Mouse (Mus musculus) neural tube, embryonic 10.5 days (tissue): Measurements from ENCODE around the gene Ostm1.
A peak's percentile ranks its signal among the peaks of the same experiment; 100 is the strongest.

Source experiments
- DNase-seq: peaks from one replicate; pipeline ENCODE4 v3.0.0-alpha.2; 2017; ENCODE audit warnings: low spot score; ENCODE audit errors: extremely low spot score

Gene Ostm1

DNA sequence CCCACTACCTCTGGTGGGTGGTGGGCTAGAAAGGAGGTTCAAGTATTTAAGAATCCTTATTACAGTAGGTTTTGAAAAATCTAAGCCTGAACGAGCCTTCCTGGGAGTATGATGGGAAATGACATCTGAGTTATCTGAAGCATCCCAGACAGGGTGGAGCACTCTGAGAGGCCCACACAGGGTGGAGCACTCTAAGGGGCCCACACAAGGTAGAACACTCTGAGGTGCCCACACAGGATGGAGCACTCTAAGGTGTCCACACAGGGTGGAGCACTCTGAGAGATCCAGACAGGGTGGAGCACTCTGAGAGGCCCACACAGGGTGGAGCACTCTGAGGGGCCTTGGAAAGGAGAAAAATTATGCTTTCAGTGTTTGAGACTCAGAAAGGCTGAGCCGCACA is 42.3 kb downstream of the Ostm1 start:
- DNase-seq = no peak

DNA sequence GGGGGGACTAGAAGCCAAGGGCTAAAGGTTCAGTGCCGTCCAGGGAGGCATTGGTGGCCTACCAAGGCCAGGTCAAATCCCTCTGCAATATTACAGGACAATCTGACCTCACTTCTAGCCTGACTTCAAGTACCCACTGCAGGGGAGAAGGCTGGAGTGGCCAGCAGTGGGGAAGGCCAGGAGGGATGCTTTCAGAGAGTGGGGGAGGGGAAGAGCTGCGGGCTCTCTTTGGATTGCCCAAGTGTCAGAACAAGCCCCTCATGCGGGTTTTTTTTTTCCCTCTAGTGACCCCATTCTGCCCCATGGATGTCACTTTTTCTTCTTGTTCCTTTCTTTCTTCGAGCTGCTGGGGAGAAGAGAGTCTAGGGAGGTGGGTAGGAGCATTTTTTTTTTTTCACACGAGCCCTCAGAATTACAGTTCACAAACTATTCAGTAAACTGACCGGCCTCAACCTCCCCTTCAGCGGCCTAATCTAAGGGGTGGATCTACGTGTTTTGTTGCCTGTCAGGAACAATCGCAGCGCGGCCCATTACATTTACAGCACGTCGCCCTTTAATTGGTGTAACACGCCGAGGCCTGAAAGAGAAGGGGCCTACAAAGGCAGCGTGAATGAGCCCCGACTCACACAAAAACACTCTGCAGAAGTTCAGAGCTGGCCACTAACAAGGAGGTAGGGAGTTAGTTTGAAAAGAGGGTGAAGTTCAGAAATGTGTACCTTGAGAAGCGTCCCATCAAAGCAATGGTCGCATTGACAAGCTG is 47.2 kb downstream of the Ostm1 start:
- peak; percentile 60 for DNase-seq

DNA sequence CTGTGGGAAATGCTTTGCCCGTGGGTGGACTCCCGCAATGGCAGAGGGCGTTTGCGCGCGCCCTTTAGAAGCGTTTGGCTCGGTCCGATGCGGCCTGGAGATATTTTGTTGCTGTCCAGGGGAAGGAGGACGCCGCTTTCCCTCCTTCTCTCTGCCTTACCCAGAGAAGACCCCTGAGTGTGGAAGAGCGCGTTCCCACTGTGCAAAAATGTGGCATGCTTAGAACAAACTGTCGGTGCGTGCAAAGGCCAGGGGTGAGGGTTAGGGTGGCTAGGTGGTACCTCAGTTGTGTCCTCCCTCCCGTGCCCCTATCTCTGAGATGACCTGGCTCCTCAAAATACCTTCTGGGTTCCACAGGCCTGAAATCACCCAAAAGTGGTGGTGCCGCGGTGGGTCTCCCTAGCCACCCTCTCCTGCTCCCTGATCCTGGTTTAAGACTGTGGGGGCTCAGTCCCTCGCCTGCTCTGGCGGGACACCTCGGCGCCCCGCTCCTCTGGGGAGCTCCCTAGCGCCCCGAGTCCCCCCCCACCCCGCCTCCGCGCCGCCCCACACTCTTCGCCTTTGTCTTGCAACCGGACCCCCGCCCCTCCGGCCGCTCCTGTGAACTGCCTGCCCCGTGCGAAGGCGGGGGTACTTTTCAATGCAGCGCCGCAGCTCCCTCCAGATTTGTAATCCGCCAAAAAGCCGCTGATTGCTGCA is 48.3 kb downstream of the Ostm1 start:
- DNase-seq = peak; percentile 55

DNA sequence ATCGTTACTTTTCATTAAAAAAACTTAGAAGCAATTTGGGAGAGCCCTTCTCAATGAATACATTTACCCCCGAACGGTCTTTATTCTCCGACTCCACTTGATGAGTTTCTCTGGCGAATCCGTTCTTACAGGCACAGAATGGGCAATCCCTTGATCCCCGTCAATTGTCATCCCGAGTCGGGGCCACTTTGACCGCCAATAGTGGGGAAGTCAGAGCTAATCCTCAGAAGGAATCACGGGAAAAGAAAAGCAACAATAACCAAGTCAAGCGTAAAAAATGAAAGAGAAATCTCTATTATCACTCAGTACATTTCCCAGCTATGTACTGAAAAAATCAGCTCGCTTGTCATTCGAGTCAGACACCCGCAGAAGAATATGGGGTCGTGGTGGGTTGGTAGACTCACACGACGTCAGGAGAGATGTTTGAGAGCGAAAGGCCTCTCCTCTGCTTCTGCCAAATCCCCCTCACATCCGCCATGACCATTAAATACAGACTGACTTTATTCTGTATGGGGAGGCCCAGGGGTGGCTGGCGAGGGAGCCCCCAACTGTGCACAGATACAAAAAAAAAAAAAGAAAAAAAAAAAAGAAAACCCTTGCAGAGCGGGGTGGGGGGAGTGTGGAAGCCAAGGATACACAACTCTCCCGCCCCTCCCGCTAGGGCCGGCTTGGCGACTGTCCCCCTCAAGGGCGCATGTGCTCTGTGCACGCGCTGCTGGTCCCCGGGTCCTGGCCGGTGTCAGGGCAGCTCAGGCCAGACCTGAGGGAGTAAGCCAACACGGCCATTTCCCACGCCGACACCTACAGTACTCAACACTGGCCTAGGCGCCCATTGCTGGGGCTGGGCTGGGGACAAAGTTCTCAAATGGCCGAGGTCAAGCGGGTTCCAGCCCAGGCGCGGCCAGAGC is 49.1 kb downstream of the Ostm1 start:
- no peak for DNase-seq

DNA sequence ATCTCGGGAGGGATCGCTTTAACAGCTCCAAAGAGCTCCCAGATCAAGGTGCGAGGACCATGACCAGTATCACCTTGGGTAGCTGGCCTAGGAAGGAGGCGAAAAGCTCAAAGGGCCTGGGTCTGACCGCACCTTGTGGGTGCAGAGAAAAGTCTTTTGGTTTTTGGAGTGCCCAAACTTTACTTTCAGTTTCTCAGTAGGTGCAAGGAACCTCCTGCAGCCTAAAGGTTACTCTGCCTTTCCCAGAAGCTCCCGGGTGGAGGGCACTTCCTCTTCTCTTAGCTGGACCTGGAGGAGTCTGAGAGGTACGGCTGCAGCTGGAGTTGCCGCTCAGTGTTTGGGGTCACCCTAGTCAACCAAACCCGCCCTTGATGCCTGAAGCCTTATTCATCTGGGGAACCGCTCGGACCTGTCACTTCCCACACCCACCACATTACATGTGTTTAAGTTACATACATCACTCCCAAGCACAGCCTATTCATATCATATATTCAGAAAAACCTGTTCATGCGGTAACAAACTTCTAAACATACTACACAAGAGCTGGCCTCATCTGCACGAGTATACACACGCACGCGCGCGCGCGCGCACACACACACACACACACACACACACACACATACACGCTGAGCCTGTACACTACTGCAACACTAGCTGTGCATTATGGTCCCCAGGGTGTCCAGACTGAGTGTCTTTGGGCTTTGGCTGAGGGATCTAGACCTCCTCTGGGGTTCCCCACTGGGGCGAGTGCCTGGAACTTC is 49.9 kb downstream of the Ostm1 start:
- DNase-seq = peak; percentile 64

DNA sequence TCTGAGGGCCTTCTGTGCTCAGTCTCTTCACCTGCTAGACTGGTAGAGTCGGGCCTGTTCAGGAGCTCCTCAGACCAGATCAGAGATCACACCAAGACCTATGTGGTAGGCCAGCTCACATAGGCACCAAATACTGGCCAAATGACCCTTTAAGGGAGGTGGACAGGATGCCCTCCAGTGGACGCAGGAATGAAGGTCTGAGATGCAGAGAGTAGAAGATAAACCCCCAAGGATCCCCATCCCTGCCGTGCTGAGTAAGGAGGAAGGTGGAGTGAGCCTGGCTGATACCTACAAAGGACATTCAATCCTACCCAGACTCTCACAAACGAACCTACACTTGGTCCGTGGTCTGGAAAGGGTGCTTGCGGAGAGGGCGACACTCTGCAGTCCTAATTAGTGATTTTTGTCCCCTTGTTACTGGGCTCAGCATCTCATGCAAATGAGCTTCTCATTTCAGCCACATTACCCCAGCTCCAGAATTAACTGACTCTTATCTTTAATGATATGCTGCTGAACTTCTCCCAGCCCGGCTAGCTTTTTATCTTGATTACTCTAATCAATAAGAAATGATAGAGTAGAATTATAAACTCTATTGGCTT is 50.6 kb downstream of the Ostm1 start:
- DNase-seq = no peak

DNA sequence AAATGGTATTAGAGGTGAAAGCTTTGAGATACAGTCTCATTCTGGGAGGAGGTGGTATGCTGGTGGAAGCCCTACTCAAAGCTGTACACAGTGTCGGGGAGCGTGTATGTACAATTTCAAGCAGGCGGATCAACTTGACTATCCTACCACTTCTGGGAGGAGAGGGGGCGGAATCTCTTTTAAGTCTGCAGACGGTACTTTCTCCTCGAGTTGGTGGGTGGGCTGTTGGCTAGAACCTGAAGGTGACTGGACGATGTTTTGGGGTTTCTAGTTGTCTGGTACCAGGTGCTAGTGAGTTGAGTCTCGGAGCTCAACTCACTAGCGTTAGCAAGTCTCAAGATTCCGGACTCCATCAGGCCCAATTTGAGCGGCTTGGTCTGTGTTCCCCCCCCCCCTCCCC is 51.4 kb downstream of the Ostm1 start:
- DNase-seq = peak; percentile 37

DNA sequence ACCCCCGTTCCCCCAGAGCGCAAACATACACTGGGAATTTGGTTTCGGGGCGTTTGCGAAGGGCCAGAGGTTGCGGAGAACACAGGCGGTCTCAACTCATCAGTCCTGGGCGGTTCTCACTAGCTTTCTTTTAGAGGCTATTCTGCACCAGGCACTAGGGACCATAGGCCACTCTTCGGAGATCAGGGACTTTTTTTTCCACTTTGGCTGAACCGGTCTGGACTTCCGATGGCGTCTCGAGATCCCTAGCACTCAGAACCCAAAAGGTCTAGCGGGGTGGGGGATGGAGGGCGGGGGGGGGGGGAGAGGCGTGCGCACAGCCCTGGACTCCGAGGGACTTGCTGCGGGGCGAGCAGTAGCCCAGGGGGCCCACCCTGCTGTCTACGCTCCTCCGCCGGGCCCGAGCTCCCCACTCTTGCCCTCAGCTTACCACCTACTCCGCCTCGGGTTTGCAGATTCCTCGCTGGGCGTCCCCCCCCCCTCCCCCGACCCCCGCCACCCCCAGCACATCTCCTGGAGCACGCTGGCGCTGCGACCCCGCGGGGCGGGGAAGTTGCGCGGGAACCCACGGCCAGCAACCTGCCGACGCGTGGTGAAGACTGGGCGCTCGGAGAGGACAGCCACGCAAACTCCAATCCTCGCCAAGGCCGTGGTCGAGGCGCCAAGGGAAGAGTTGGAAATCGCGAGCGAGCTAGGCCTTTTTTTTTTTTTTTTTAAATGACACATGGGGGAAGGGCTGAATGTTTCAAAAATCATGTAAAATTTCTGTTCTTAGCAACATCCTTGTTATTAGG is 52.1 kb downstream of the Ostm1 start:
- DNase-seq = peak; percentile 44

DNA sequence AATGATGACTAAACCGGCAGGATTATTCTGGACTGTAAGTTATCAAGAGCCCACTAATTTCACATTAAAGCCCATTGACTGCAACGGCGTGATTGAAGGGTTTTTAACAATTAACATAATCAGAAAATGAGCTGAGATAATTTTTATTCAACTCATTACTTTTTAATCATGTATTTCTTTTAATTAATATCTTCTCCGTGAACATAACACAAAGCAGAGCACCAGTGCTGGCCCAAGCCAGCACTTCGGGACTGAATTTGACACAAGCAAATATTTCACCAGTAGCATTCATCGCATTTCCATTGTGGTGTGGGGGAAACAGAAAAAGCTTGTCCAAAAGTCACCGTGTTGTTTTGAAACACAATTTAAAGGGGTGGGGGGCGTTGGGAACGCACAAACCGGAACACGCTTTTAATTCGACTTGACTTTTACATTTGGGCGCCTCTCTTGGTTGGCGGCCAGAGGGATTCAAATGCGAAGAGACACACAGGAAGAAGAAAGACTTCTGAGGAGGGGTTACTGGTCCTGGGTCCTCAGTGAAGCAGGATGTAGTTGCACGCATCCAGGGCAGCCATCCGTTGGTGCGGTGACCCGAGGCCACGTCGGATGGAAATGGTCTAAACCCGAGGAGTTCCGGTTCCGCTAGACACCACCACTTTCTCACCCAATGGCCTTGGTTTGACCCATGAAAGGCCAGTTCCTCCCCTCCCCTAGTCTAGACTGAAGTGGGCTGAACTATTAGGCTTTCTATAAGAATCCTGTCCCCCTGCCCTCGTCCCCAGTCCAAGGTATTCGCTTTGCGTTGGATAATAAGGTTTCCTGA is 52.9 kb downstream of the Ostm1 start:
- peak; percentile 71 for DNase-seq

DNA sequence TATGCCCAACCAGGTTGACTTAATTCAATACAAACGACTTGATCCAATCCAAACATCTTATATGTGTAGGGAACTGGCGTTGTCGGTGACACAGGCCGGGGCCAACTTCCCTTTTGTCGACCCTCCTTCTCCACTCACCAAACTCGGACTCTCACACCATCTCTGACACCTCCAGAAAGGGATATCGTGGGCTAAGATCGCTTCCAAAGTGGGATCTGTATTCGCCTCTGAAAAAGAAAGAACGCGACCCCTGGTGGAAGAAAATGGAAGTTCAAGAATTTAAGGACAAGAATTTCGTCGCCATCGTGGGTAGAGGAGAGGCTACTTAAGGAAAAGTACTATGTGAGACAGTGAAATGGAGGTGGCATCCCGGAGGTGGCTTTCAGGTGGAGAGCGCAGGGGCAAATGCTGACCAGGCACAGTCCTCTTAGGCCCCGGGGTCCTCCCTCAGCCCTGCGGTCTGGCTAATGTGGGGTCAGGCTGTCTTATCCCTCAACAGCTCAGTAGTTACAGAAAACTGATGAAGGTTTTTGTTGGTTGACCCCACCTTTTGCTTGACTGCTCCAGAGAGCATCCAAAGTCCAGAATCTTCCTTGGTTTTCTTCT is 53.7 kb downstream of the Ostm1 start:
- DNase-seq = no peak

DNA sequence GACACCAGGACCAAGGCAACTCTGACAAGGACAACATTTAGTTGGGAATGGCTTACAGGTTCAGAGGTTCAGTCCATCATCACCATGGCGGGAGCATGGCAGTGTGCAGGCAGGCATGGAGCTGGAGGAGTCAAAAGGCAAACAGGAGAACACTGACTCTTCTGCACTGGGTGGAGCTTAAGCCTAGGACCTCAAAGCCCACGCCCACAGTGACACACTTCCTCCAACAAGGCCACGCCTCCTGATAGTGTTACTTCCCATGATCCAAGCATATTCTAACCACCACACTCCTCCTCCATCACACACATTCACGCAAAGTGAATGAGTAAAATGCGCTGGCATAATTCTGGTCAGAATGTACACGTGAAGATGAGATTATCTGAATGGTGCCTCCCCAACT is 56.2 kb downstream of the Ostm1 start:
- DNase-seq = no peak

DNA sequence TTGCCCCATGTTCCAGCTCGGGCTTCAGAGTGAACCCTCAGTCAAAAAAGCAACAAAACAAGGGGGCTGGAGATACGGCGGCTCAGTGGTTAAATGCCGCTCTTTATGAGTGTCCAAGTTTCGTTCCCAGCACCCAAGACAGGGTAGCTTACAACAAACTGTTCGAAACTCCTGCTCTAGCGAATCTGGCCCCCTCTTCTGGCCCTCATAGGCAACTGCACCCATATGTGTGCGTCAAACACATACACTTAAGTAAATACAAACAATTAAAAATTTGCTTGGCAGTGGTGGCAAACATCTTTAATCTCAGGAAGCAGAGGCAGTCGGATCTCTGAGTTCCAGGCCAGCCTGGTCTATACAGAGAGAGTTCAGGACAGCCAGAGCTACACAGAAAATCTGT is 60.0 kb downstream of the Ostm1 start:
- no peak for DNase-seq

DNA sequence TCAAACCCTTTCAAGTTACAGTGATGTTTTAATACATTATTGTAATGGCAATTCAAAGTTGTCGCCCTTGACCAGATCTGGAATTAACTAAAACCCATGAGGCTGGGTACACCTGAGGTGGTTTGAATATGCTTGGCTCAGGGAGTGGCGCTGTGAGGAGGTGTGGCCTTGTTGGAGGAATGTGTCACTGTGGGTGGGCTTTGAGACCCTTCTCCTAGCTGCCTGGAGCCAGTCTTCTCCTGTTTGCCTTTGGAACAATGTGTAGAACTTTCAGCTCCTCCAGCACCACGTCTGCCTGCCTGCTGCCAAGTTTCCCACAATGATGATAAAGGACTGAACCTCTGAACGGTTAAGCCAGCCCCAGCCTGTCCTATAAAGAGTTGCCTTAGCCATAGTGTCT is 62.7 kb downstream of the Ostm1 start:
- DNase-seq = no peak

DNA sequence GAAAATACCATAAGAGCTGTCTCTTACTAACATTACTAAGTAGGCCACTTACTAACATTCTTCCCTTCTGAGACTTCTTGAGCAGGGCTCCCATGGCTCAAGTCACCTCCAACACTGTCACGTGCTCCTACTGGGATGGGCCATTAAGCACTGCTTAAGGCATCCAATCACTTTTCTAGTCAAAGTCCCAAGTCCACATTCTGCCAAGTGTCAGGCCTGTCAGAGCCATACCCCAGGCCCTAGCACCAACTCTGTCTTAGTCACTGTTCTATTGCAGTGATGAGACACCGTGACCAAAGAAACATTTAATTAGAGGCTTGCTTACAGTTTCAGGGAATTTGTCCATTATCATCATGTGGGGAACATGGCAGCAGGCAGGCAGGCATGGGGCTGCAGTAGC is 78.3 kb downstream of the Ostm1 start:
- DNase-seq = no peak

DNA sequence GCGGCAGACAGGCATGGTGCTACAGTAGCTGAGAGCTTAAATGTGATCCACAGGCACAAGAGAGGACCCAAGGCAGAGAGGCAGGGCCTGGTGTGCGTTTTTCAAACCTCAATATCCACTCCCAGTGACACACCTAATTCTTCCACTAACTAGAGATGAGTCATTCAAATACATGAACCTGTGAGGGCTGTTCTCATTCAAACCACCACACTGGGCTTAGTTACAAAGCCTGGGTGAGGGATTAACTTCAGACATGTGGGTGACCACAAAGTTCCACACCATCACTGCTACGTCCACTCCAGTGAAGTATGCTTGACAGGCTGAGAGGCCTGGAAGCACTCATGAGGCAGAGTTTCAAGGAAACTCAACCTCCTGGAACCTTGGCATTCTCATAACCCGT is 86.3 kb downstream of the Ostm1 start:
- no peak for DNase-seq

DNA sequence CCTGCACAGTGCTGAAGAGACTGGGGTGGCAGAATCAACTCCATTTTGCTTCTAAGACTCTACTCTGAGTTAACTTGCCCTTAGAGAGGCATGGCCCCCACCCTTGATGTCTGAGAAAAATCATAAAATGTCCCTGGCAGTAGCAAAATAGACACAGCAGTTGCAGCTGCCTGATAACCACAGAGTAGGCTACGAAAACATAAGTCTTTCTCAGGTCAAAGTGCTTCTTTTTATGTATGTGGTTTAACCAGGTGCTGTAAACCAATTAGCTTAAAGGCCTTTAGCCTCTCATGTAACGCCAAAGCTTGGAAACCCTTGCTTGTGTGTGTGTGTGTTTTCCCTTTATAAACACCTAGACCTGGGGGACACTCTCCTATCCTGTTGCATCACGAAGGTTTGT is 89.2 kb downstream of the Ostm1 start:
- no peak for DNase-seq

DNA sequence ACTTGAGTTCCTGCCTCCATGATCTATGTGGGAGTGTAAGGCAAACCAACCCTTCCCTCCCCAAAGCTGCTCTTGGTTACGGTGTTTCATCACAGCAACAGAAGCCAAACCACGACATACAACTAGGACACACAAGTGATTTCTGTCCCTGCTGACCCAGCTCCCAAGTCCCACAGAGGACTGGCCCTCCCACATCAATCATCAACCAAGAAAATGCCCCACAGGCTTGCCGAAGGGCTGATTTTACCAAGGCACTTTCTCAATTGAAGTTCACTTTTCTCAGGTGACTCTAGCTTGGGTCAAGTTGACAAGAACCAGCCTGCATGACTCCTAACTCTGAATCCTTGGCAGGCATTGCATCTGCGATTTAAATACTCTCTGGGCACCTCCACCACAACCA is 91.9 kb downstream of the Ostm1 start:
- no peak for DNase-seq

DNA sequence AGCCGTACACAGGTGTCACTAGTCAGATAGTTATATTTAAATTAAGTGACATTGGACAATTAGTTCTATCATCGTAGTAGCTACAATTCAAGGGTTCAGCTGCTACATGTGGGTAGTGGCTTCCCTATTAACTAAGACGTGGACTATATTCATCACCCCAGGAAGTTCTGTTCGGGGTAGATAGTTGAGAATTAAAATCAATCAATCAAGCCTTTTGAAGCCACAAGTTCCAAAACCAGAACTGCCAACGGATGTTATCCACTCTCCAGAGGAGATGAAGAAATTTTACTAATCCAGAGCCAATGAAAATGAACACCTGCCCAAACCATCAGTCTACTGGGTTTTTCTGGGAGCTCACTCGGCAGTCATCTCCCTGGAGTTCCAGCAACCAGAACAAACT is 94.7 kb downstream of the Ostm1 start:
- DNase-seq = no peak
